Mouse (Mus musculus) spleen, adult 12 weeks (tissue): ENCODE measurements around the gene Dhh.

Experiments
- DNase-seq: peaks from one replicate; pipeline ENCODE4 v3.0.0; 2022; ENCODE audit warnings: low spot score

Gene Dhh

GRCm38 (mm10) chr15:98871916-98872888 is 26.1 kb downstream of the Dhh start:
- peak; percentile 87 for DNase-seq

GRCm38 (mm10) chr15:98871070-98871915 is 27.0 kb downstream of the Dhh start, which contains the start of gene Kmt2d:
Kmt2d (minus strand) TSS chr15:98871204.
- DNase-seq, result peak; percentile 32

DNA sequence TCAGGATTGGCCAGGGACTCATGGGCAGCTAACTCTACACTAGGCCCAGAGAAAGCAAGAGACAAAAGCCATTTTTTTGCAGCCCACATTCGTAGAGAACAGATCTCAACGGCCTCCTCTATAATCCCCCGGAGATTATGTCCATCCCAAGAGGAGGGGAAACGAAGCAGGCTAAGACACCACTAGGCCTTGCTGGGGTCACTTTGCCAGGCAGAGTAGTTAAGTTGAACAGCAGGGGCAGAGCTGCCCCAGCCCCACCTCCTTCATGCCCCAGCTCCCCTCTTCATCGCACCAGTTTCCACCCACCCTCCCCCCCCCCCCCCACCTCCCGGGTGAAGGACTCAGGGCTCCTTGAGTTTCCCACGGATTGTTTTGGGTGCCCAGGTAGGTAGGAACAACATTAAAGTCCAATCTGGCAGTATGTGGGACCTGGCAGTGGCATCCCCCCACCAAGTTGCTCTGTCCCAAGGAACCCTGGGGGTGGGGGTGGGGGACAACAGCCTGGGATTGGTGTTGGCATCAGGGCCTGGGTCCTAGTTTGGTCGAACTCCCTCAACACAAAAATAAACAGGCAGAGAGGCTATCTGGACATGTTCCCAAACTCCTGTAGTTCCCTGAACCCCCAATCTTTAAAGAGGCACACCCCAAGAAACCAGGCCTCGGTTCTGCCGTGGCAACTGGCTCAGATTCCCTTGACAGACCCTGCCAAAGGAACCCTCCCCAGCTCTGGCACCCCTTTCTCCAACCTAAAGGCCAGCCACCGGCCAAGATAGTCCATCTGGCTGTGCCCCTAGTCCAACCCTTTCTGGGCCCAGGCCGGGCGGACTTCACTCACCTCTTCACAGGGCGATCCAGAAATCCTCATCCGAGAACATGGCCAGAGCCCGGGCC is 27.9 kb downstream of the Dhh start:
- peak; percentile 25 for DNase-seq

DNA sequence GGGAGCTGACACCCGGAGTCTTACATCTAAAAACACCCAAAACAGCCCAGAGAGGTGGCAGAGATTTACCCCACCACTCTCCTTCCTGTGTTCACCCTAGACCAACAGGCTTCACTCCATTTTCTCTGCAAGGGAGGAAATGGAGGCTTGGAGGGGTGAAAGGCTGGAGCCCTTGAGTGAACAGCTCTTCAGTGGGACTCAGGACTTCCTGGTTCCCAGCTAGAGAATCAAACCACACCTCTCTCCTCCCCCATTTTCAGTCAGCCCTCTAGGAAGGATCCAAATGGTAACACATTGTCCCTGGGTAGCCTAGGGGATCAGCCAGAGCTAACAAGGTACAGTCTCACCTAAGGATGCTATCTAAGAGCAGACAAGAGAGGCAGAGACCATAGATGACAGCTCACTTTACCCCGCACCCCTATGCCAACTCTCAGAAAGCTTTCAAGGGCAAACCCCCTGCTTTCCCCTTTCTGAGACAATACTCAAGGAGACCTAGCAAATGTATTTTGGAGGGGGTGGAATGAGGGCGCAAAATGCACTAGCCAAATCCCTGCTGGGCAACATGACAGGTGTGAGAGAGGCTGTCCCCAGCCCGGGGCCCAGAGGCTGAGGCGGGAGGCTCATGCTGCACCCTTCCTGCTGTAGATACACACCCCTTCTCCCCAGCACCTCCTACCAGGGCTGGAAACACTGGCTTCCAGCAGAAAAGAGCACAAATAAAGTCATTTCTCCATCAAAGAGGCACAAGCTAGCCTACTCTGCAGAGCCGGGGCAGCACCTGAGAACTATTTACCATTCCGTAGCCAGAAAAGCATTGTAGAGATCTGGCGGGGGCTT is 28.8 kb downstream of the Dhh start:
- DNase-seq, result peak; percentile 22

- DNase-seq, result no peak
Measured at GRCm38 (mm10) chr15:98868346-98869063, 29.8 kb downstream of the Dhh start.

DNA sequence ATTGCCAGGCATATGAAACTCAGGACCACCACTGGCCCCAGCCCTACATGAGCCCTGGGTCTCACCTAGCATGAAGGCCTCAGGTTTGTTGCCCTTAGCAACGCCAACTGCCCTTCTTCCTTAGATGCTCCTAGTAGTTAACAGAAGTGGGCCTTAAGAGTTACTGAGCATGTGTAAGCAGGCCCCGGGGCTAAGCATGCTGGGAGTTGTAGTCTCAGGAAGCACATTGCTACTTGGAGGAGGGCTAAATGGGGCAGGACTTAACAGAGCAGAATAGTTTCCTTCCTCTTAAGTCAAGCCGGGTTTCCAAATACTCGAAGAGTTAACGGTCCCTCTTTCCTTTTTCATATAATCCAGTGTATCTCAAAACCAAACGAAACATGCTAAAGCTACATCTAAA is 31.0 kb downstream of the Dhh start:
- peak; percentile 33 for DNase-seq

DNA sequence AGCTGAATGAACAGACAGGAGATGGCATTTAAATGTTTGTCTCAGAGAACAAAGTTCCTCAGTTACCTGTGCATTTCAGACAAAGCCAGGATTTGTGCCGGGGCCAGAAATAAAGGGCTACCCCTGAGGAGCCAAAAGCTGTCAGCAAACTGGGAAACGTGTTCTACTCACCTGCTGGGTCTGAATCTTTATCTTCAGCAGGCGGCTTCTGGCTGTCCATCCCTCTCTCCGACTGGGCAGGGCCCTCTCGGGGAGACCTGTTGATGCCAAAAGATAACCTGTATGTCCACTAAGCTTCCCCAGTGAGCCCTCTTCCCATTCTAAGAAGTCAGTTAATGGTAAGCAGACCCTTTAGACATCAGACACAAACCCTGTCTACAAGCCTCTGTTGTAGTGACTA is 31.8 kb downstream of the Dhh start:
- DNase-seq, result no peak

- no peak for DNase-seq
Measured at GRCm38 (mm10) chr15:98865771-98866170, 32.6 kb downstream of the Dhh start.

- DNase-seq, result no peak
Measured at GRCm38 (mm10) chr15:98864951-98865350, 33.4 kb downstream of the Dhh start.

- DNase-seq, result no peak
Measured at GRCm38 (mm10) chr15:98863451-98863958, 34.8 kb downstream of the Dhh start.

GRCm38 (mm10) chr15:98861701-98862410 is 36.5 kb downstream of the Dhh start:
- no peak for DNase-seq

DNA sequence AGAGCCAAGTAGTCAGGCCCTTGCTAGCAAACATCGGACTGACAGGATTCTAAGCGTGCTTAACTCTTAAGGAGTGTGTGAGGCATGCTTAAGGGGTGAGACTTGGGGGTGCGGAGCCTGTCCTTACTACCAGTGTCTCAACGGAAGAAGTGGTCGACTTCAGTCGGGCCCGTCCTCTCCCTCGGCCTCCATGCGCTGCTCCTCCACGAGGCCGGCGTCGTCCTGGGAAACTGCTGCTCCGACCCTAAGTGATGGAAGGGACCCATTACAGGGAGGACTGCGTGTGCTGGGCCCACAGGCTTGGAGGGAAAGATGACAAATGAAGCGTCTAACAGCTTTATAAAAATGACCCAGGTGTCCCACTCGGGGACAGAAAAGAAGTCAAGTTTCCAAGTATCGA is 37.4 kb downstream of the Dhh start:
- no peak for DNase-seq

DNA sequence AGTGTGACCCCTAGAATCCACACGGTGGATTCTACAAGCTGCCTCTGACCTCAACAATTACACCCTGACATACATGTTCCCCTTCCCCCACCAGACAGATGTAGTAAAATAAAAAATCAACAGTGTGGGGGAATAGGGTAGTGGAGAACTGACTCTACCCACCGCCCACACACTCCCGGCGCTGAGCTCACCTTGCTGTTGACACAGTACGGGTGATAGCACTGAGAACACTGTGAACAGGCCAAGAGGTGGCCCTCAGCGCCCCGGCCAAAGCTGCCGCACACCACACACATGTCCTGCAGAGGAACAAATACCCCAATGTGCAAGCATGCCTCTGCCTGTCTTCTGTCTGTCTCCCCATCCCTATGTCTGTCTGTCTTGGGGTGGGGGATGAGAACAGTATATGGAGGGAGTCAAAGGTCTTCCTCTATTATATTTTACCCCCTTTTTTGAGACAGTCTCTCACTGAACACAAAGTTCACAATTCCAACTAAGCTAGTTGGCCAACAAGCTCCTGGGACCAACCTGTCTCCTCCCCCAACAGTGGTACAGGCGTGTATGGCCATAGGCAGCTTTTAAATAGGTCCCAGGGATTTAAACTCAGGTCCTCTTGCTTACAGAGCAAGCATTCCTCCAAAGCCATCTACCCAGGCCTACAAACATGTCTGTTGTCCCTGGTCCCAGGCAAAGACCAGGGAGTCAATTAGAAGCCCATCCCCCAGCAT is 38.9 kb downstream of the Dhh start:
- no peak for DNase-seq

DNA sequence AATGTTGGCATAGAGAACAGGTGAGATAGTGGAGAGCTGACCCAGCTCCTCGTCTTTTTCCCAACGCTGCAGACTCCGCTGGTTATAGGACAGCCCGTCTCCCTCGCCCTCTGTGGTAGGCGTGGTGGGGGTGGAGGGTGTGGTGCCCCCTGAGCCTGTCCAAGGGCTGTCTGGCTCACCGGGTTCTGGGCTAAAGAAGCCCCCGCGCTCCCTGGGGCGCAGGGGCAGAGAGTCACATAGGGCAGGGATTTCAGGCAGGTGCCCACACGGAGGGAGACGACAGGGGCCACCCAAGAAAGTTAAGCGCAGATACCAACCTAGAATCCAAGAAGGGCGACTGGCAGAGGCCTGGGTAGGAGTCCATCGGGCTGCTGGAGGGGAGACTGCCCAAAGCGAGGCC is 44.1 kb downstream of the Dhh start:
- no peak for DNase-seq

GRCm38 (mm10) chr15:98853161-98853937 is 45.0 kb downstream of the Dhh start:
- no peak for DNase-seq

- DNase-seq, result no peak
Measured at GRCm38 (mm10) chr15:98852733-98853132, 45.6 kb downstream of the Dhh start.

- DNase-seq, result no peak
Measured at GRCm38 (mm10) chr15:98852071-98852470, 46.3 kb downstream of the Dhh start.
